Mouse (Mus musculus) midbrain, postnatal 0 days (tissue): ENCODE results near the gene Cntn2. TPM values are rescaled to one million over a fixed set of nuclear protein-coding genes. Genes with fewer than 3 reads are reported as not detected.

Source experiments
- ATAC-seq: fragments of 200-750 bp; cut with Nextera tagmentation; 2 replicates; pipeline ENCODE4 v1.8.0; 2017; ENCODE audit warnings: moderate number of reproducible peaks, mild to moderate bottlenecking, moderate TSS enrichment, moderate library complexity; ENCODE audit not compliant: low FRiP score
- DNase-seq: peaks from one replicate; pipeline ENCODE4 v3.0.0-alpha.2; 2015; ENCODE audit warnings: low spot score
- H3K27ac ChIP-seq: fragments of 300-500 bp; sonication (generic); 2 replicates; pipeline ENCODE4 v1.5.1; 2014; ENCODE audit warnings: low read depth, mild to moderate bottlenecking, low read length, mixed read lengths
- H3K27me3 ChIP-seq: fragments of 300-500 bp; sonication (generic); 2 replicates; pipeline ENCODE4 v1.6.1; 2014; ENCODE audit warnings: low read length, control low read depth, mixed read lengths; ENCODE audit not compliant: insufficient read depth
- H3K36me3 ChIP-seq: fragments of 300-500 bp; sonication (generic); 2 replicates; pipeline ENCODE4 v1.6.1; 2014; ENCODE audit warnings: low read length, control low read depth, mixed read lengths; ENCODE audit not compliant: insufficient read depth
- H3K4me1 ChIP-seq: fragments of 300-500 bp; sonication (generic); 2 replicates; pipeline ENCODE4 v1.6.1; 2014; ENCODE audit warnings: mild to moderate bottlenecking, control low read depth, antibody characterized with exemption, low read length, mixed read lengths; ENCODE audit not compliant: insufficient read depth
- H3K4me2 ChIP-seq: fragments of 300-500 bp; sonication (generic); 2 replicates; pipeline ENCODE4 v1.6.1; 2014; ENCODE audit warnings: low read depth, mild to moderate bottlenecking, low read length, mixed read lengths; ENCODE audit not compliant: poor library complexity, severe bottlenecking
- H3K4me3 ChIP-seq: fragments of 300-500 bp; sonication (generic); 2 replicates; pipeline ENCODE4 v1.5.1; 2014; ENCODE audit warnings: low read depth, mild to moderate bottlenecking, low read length, moderate library complexity
- H3K9ac ChIP-seq: fragments of 300-500 bp; sonication (generic); replicated peaks from 2 replicates; pipeline ENCODE4 v1.6.1; 2014; ENCODE audit warnings: mild to moderate bottlenecking, low read length, moderate library complexity, mixed read lengths; ENCODE audit not compliant: poor library complexity, severe bottlenecking
- H3K9me3 ChIP-seq: fragments of 300-500 bp; sonication (generic); 2 replicates; pipeline ENCODE4 v1.6.1; 2016; ENCODE audit warnings: low read length, control low read depth
- CTCF ChIP-seq: IDR thresholded peaks from 2 replicates; pipeline ENCODE4 v1.5.1; 2016; ENCODE audit warnings: antibody characterized with exemption, mild to moderate bottlenecking
- WGBS: fragments of 180-500 bp; shearing (Covaris S2); extraction: QIAGEN DNeasy Blood & Tissue Kit; methylation state at CpG from one replicate; pipeline ENCODE4 v1.1.7; 2014; 5-methylcytosine and 5-hydroxymethylcytosine counted together
- polyA plus RNA-seq: library from polyadenylated mRNA; unstranded; fragments of >200 nt; fragmentation: Nextera tagmentation; extraction: Ambion mirVana; gene quantifications from 2 replicates; pipeline ENCODE4 v1.2.1, GENCODE M21; 2015
- total RNA-seq: library from RNA; depleted of rRNA; stranded (reverse); fragments of >200 nt; gene quantifications from 2 replicates; pipeline ENCODE4 v1.2.3, GENCODE M21; 2014

The Cntn2 gene
- total and polyA plus RNA-seq, 2 experiments from 2014 or later, result 15.6 to 69.2 TPM

- H3K9me3 ChIP-seq, result no peaks in the 10 kb centered on the region
- H3K4me1 ChIP-seq, result no peaks in the 10 kb centered on the region; the same call in 1 of the 2 replicates
- DNase-seq (no peak), ATAC-seq (no peak)
- no peak overlapping the region for H3K4me3 ChIP-seq
- no peaks in the 10 kb centered on the region for H3K27me3 ChIP-seq
- H3K4me2 ChIP-seq, result no peak overlapping the region
- 92% methylated on average over 15 of the region's 15 CpGs for whole genome bisulfite sequencing
- no peak overlapping the region for H3K9ac ChIP-seq
- H3K36me3 ChIP-seq, result peaks cover 29% of the 10 kb centered on the region
- TF ChIP-seq CTCF, result no peak
- H3K27ac ChIP-seq, result no peak overlapping the region
Measured at GRCm38 (mm10) chr1:132570068-132570780, 27.2 kb upstream of the Cntn2 start.

GRCm38 (mm10) chr1:132569516-132569915 is 26.5 kb upstream of the Cntn2 start:
- 73% methylated on average over 9 of the region's 9 CpGs for WGBS
- Histone ChIP-seq H3K4me3 (no peak overlapping the region), H3K9me3 (no peaks in the 10 kb centered on the region), H3K27ac (no peak overlapping the region), H3K4me2 (no peak overlapping the region), H3K9ac (no peak overlapping the region), H3K4me1 (no peaks in the 10 kb centered on the region; the same call in 1 of the 2 replicates), H3K36me3 (peaks cover 29% of the 10 kb centered on the region), H3K27me3 (no peaks in the 10 kb centered on the region)
- DNase-seq (peak; percentile 82), ATAC-seq (no peak)
- no peak for TF ChIP-seq CTCF

- no peak for TF ChIP-seq CTCF
- Histone ChIP-seq H3K4me3 (no peak overlapping the region), H3K9ac (no peak overlapping the region), H3K36me3 (peaks cover 17% of the 10 kb centered on the region), H3K27me3 (no peaks in the 10 kb centered on the region), H3K27ac (no peak overlapping the region), H3K4me1 (no peaks in the 10 kb centered on the region; the same call in 1 of the 2 replicates), H3K4me2 (no peak overlapping the region), H3K9me3 (no peaks in the 10 kb centered on the region)
- DNase-seq, result no peak
- 83% methylated on average over 11 of the region's 11 CpGs for WGBS
- ATAC-seq, result no peak
Measured at GRCm38 (mm10) chr1:132567336-132568125, 24.5 kb upstream of the Cntn2 start.

- 55% methylated on average over 7 of the region's 7 CpGs for WGBS
- Histone ChIP-seq H3K27ac (no peak overlapping the region; the same call in 1 of the 2 replicates), H3K27me3 (no peaks in the 10 kb centered on the region)
Measured at GRCm38 (mm10) chr1:132565766-132566165, 22.7 kb upstream of the Cntn2 start.

GRCm38 (mm10) chr1:132564946-132565345 is 21.9 kb upstream of the Cntn2 start:
- no peak for ATAC-seq
- TF ChIP-seq CTCF, result no peak
- no peak overlapping the region for H3K27ac ChIP-seq
- H3K27me3 ChIP-seq, result no peaks in the 10 kb centered on the region
- WGBS, result 40% methylated on average over 6 of the region's 6 CpGs
- no peak overlapping the region for H3K4me2 ChIP-seq
- H3K4me1 ChIP-seq, result peaks cover 4% of the 10 kb centered on the region; the same call in 1 of the 2 replicates
- DNase-seq, result no peak
- no peak overlapping the region for H3K4me3 ChIP-seq
- no peaks in the 10 kb centered on the region for H3K9me3 ChIP-seq
- H3K9ac ChIP-seq, result no peak overlapping the region
- H3K36me3 ChIP-seq, result no peaks in the 10 kb centered on the region; the same call in 1 of the 2 replicates

More at GRCm38 (mm10) chr1:132565766-132566165, 22.7 kb upstream of the Cntn2 start:
- peaks cover 4% of the 10 kb centered on the region; the same call in 1 of the 2 replicates for H3K4me1 ChIP-seq
- ATAC-seq (no peak), DNase-seq (no peak)
- H3K9ac ChIP-seq, result no peak overlapping the region
- no peaks in the 10 kb centered on the region for H3K9me3 ChIP-seq
- H3K4me3 ChIP-seq, result no peak overlapping the region
- no peak for TF ChIP-seq CTCF
- no peak overlapping the region for H3K4me2 ChIP-seq
- peaks cover 7% of the 10 kb centered on the region; the same call in 1 of the 2 replicates for H3K36me3 ChIP-seq
